Mouse (Mus musculus): ENCODE measurements around the gene Nxn.

- TF ChIP-seq POLR2A (IDR thresholded peaks at IDR 0.05; ENCODE audit: low read depth, low read length) (no peak), CTCF (IDR thresholded peaks at IDR 0.05; ENCODE audit: borderline replicate concordance, insufficient read depth, low read length) (no peak)
These were observed 106.5 kb downstream of the Nxn start for GRCm38 (mm10) chr11:76292398-76292797.

All from embryonic fibroblast, embryonic 13.5 days (primary cell).